Mouse (Mus musculus): ENCODE data around the gene Cd33. TPM values are rescaled to one million over a fixed set of nuclear protein-coding genes. Genes with fewer than 3 reads are reported as not detected.
A peak's percentile ranks its signal among the peaks of the same experiment; 100 is the strongest.

The Cd33 gene
- polyA plus RNA-seq, 1 experiment from 2014 or later = 0.38 TPM

DNA sequence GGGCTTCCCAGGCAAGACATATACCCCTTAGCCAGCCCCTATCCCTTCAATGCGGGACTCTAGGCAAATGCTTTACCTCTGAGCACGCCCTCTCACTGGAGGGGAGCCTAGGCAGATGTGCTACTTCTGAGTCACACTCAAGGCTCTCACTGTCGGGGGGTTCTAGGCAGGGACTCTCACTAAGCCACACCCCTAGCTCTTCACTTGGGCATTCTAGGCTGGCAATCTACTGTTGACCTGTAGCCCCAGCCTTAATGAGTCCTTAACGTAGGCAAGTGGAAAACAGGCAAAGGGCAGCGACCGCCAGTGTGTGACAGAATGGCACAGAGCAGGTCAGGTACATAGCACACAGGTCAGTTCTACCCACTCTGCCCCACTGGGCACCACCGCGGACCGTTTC lies 53.4 kb downstream of the Cd33 start:
- Histone ChIP-seq H3K27ac (replicated peaks; ENCODE audit: low read depth, low read length) (no peak overlapping the region), H3K4me1 (ENCODE audit: control insufficient read depth, insufficient read depth, low read length) (peaks cover 20% of the 10 kb centered on the region), H3K4me2 (ENCODE audit: low read length) (peak overlapping the region; percentile 73; the same call in 1 of the 2 replicates), H3K9me3 (ENCODE audit: control insufficient read depth, low read length) (no peaks in the 10 kb centered on the region), H3K27me3 (ENCODE audit: control insufficient read depth, insufficient read depth, low read length) (no peaks in the 10 kb centered on the region), H3K4me3 (replicated peaks; ENCODE audit: low read depth, low read length) (peak overlapping the region; percentile 74), H3K9ac (replicated peaks; ENCODE audit: low read length) (no peak overlapping the region; the same call in 1 of the 2 replicates), H3K36me3 (ENCODE audit: control insufficient read depth, insufficient read depth, low read length) (no peaks in the 10 kb centered on the region)
- DNase-seq (no peak), ATAC-seq (ENCODE audit: low FRiP score, low TSS enrichment) (no peak)
- WGBS = 71% methylated on average over 9 of the region's 9 CpGs

DNA sequence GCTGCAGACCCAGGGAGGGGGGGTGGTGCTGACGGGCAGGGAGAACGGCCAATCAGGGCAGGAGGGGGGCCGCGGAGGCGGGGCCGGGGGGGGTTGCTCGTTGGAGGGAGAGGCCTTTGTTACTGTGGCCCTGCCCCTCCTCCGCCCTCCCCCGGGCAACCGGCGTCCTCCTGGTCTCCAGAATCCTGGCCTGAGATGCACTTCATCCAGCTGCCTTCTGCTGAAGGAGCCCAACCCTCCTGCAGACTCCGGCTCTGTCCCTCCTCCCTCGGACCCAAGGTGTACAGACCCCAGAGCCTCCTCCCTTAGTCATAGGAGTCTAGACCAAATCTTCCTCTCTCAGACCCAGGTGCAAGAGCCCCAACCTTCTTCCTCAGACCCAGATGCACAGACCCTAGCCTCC lies 54.0 kb downstream of the Cd33 start:
- Histone ChIP-seq H3K27me3 (ENCODE audit: control insufficient read depth, insufficient read depth, low read length) (no peaks in the 10 kb centered on the region), H3K36me3 (ENCODE audit: control insufficient read depth, insufficient read depth, low read length) (no peaks in the 10 kb centered on the region), H3K9ac (replicated peaks; ENCODE audit: low read length) (peak overlapping the region; percentile 96), H3K4me1 (ENCODE audit: control insufficient read depth, insufficient read depth, low read length) (peaks cover 20% of the 10 kb centered on the region), H3K4me3 (replicated peaks; ENCODE audit: low read depth, low read length) (peak overlapping the region; percentile 74), H3K9me3 (ENCODE audit: control insufficient read depth, low read length) (no peaks in the 10 kb centered on the region), H3K27ac (replicated peaks; ENCODE audit: low read depth, low read length) (peak overlapping the region; percentile 93), H3K4me2 (ENCODE audit: low read length) (peak overlapping the region; percentile 73)
- 2% methylated on average over 11 of the region's 13 CpGs for WGBS
- peak; percentile 92 for DNase-seq
- ATAC-seq (ENCODE audit: low FRiP score, low TSS enrichment) = peak; percentile 89

DNA sequence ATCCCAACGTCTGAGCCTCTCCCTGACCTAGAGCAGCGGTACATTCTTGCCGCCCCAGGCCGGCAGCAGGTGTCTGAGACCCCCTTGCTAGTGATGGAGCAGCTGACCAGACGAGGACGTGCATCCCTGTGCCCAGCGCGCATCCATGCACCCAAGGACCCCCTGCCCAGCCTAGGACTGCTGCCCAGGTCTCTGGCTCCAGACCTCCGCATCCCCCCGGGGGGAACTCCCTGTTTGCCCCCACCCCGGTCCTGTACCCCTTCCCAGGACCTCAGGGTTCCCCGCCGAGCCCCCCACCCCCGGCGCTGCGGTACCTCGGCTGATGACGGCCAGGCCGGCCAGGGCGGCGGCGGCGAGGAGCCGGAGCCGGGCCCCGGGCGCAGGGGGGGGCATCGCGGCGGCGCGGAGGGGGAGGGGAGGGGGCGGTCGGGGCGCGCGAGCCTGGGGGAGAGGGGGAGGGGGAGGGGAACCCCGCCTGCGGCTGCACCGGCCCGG lies 54.5 kb downstream of the Cd33 start, which contains the start of gene Iglon5:
Iglon5 (minus strand) TSS at position 445 of the 495 bp plus-strand sequence.
- Histone ChIP-seq H3K9ac (replicated peaks; ENCODE audit: low read length) (peak within 1 kb of the TSS; percentile 96), H3K4me2 (ENCODE audit: low read length) (peak within 1 kb of the TSS; percentile 73), H3K27ac (replicated peaks; ENCODE audit: low read depth, low read length) (peak within 1 kb of the TSS; percentile 93), H3K27me3 (ENCODE audit: control insufficient read depth, insufficient read depth, low read length) (no peaks in the 10 kb centered on the region), H3K9me3 (ENCODE audit: control insufficient read depth, low read length) (no peaks in the 10 kb centered on the region), H3K36me3 (ENCODE audit: control insufficient read depth, insufficient read depth, low read length) (no peaks in the 10 kb centered on the region), H3K4me1 (ENCODE audit: control insufficient read depth, insufficient read depth, low read length) (peaks cover 20% of the 10 kb centered on the region), H3K4me3 (replicated peaks; ENCODE audit: low read depth, low read length) (peak within 1 kb of the TSS; percentile 74)
- WGBS = under 1% methylated on average over 19 of the region's 41 CpGs
- ATAC-seq (ENCODE audit: low FRiP score, low TSS enrichment) (peak; percentile 67), DNase-seq (no peak)

DNA sequence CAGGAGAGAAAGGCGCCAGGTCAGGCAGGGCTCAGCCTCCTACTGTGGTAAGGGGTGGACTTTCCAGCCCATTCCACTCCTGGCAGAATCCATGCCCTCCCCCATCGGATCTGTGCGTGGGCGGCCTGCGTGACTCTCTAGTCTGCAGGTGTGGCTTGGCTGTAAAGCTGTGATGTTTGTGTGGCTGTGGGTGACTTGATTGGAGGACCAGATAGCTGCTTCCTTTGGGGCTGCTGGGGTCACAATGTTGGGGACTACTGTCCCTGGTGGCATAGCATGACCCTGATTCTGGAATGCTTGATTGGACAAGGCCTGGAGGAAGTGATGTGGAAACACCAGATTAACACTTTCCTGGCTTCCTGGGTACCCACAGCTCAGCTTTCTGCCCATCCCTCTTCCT lies 55.6 kb downstream of the Cd33 start:
- Histone ChIP-seq H3K27me3 (ENCODE audit: control insufficient read depth, insufficient read depth, low read length) (no peaks in the 10 kb centered on the region), H3K27ac (replicated peaks; ENCODE audit: low read depth, low read length) (peak overlapping the region; percentile 93), H3K36me3 (ENCODE audit: control insufficient read depth, insufficient read depth, low read length) (no peaks in the 10 kb centered on the region), H3K4me1 (ENCODE audit: control insufficient read depth, insufficient read depth, low read length) (peaks cover 20% of the 10 kb centered on the region), H3K9me3 (ENCODE audit: control insufficient read depth, low read length) (no peaks in the 10 kb centered on the region), H3K9ac (replicated peaks; ENCODE audit: low read length) (peak overlapping the region; percentile 96), H3K4me2 (ENCODE audit: low read length) (peak overlapping the region; percentile 73), H3K4me3 (replicated peaks; ENCODE audit: low read depth, low read length) (peak overlapping the region; percentile 74)
- 48% methylated on average over 5 of the region's 5 CpGs for WGBS
- ATAC-seq (ENCODE audit: low FRiP score, low TSS enrichment) (no peak), DNase-seq (peak; percentile 14)

DNA sequence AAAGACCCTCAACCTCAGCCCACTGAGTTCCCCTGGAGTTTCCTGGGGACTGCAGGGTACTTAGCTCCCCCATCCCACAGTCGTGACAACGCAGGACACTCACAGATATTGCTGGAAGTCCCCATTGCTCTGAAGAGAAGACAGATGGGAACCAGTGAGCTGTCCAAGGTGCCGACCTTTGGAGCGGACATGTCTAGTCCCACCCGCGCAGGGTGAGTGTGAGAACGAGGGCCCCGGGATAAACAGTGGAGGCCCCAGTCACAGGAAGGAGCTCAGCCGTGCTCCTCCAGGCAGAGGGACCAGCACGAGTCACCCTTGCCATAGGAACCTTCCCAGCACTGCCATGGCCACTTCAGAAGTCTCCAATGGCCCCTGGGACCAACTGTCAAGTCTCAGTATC lies 61.0 kb downstream of the Cd33 start:
- no peaks in the 10 kb centered on the region; the same call in 1 of the 2 replicates for H3K27me3 ChIP-seq (ENCODE audit: control insufficient read depth, insufficient read depth, low read length)
- ATAC-seq (ENCODE audit: low FRiP score, low TSS enrichment) (no peak), DNase-seq (no peak)
- H3K4me3 ChIP-seq (replicated peaks; ENCODE audit: low read depth, low read length) = no peak overlapping the region
- H3K4me1 ChIP-seq (ENCODE audit: control insufficient read depth, insufficient read depth, low read length) = peaks cover 6% of the 10 kb centered on the region
- 21% methylated on average over 10 of the region's 10 CpGs for WGBS
- no peak overlapping the region for H3K4me2 ChIP-seq (ENCODE audit: low read length)
- 0 out of 2 replicates have a peak, but pooled peaks cover 5% of the 10 kb centered on the region for H3K36me3 ChIP-seq (ENCODE audit: control insufficient read depth, insufficient read depth, low read length)
- H3K9ac ChIP-seq (replicated peaks; ENCODE audit: low read length) = no peak overlapping the region
- no peaks in the 10 kb centered on the region for H3K9me3 ChIP-seq (ENCODE audit: control insufficient read depth, low read length)
- H3K27ac ChIP-seq (replicated peaks; ENCODE audit: low read depth, low read length) = no peak overlapping the region

DNA sequence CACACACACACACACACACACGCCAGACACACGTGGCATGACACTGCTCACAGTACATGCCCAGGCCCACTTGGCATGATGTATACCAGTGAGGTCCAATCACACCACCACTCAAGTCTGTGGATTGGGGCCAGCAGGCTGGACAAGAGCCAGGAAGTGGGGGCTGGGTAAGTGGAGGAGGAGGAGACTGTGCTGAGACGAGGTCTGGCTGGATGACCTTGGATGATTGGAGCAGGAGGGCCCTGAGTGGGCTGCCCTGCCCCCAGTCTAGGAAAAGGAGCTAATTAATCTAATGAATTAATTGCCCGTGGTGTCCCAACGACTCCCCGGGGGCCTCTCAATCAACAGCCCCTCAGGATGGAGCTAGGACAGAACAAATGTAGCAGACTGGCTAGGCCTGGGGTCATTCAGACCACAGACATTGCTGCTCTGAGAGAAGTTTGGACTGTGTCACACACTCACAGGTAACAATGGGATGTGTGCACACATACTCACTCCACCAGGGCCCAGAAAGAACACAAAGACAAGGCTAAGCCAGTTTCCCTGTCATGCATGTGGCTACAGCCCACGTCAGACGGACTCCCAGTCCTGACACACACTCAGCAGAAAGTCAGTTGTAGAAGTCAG lies 62.0 kb downstream of the Cd33 start:
- Histone ChIP-seq H3K27ac (replicated peaks; ENCODE audit: low read depth, low read length) (no peak overlapping the region), H3K4me3 (replicated peaks; ENCODE audit: low read depth, low read length) (no peak overlapping the region), H3K4me1 (ENCODE audit: control insufficient read depth, insufficient read depth, low read length) (peaks cover 3% of the 10 kb centered on the region; the same call in 1 of the 2 replicates), H3K9me3 (ENCODE audit: control insufficient read depth, low read length) (no peaks in the 10 kb centered on the region), H3K9ac (replicated peaks; ENCODE audit: low read length) (no peak overlapping the region), H3K27me3 (ENCODE audit: control insufficient read depth, insufficient read depth, low read length) (peaks cover 10% of the 10 kb centered on the region), H3K36me3 (ENCODE audit: control insufficient read depth, insufficient read depth, low read length) (peaks cover 14% of the 10 kb centered on the region; the same call in 1 of the 2 replicates), H3K4me2 (ENCODE audit: low read length) (no peak overlapping the region)
- WGBS = 67% methylated on average over 8 of the region's 8 CpGs
- peak; percentile 46 for ATAC-seq (ENCODE audit: low FRiP score, low TSS enrichment)
- DNase-seq = peak; percentile 57

DNA sequence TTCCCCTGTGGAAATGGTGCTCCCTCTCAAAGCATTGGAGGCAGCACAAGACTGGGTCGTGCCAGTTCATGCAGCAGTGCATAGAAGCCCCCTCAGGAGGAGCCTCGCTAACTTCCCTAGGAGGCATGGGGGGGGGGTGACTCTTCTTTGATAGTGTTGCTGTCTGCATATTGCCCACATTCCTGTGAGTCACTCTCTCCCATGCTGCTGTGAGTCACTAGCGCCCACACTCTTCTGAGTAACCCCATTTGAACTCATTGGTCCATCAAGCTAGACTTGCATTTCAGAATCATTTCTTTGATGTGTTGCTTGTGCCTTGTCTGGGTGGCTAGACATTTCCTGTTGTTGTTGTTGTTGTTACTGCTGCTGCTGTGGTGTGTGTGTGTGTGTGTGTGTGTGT lies 63.0 kb downstream of the Cd33 start:
- peaks cover 22% of the 10 kb centered on the region; the same call in 1 of the 2 replicates for H3K36me3 ChIP-seq (ENCODE audit: control insufficient read depth, insufficient read depth, low read length)
- H3K27ac ChIP-seq (replicated peaks; ENCODE audit: low read depth, low read length) = no peak overlapping the region
- no peaks in the 10 kb centered on the region for H3K9me3 ChIP-seq (ENCODE audit: control insufficient read depth, low read length)
- peaks cover 3% of the 10 kb centered on the region; the same call in 1 of the 2 replicates for H3K4me1 ChIP-seq (ENCODE audit: control insufficient read depth, insufficient read depth, low read length)
- no peak overlapping the region for H3K4me2 ChIP-seq (ENCODE audit: low read length)
- peaks cover 11% of the 10 kb centered on the region for H3K27me3 ChIP-seq (ENCODE audit: control insufficient read depth, insufficient read depth, low read length)
- WGBS = 72% methylated on average over 3 of the region's 3 CpGs
- no peak overlapping the region for H3K4me3 ChIP-seq (replicated peaks; ENCODE audit: low read depth, low read length)
- DNase-seq = no peak
- no peak for ATAC-seq (ENCODE audit: low FRiP score, low TSS enrichment)
- H3K9ac ChIP-seq (replicated peaks; ENCODE audit: low read length) = no peak overlapping the region

DNA sequence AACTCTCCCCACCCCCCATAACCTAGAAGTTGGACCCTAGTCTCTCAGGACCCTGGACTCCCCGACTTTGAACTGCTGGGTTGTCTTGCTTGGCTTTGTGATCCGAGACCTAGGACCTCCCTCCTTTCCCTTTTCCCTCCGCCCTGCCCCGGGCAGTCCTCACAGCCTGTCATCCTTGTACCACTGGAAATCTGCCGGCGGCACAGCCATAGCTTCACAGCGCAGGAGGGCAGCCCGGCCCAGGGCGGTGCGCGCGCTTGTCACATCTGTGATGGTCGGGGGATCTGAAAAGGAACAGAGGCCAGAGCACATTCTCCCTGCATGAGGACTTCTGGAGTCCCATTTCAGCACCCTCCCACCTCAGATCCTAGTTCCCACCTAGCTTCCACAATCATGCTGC lies 67.9 kb downstream of the Cd33 start:
- no peaks in the 10 kb centered on the region for H3K9me3 ChIP-seq (ENCODE audit: control insufficient read depth, low read length)
- peak; percentile 21; the same call in 1 of the 2 replicates for ATAC-seq (ENCODE audit: low FRiP score, low TSS enrichment)
- peak; percentile 25 for DNase-seq
- no peak overlapping the region for H3K4me3 ChIP-seq (replicated peaks; ENCODE audit: low read depth, low read length)
- H3K27ac ChIP-seq (replicated peaks; ENCODE audit: low read depth, low read length) = no peak overlapping the region
- no peak overlapping the region for H3K4me2 ChIP-seq (ENCODE audit: low read length)
- H3K27me3 ChIP-seq (ENCODE audit: control insufficient read depth, insufficient read depth, low read length) = peaks cover 11% of the 10 kb centered on the region
- H3K36me3 ChIP-seq (ENCODE audit: control insufficient read depth, insufficient read depth, low read length) = peaks cover 42% of the 10 kb centered on the region
- 0 out of 2 replicates have a peak overlapping the region, but pooled peaks have one; percentile 2 for H3K9ac ChIP-seq (replicated peaks; ENCODE audit: low read length)
- 13% methylated on average over 13 of the region's 13 CpGs for WGBS
- H3K4me1 ChIP-seq (ENCODE audit: control insufficient read depth, insufficient read depth, low read length) = no peaks in the 10 kb centered on the region

DNA sequence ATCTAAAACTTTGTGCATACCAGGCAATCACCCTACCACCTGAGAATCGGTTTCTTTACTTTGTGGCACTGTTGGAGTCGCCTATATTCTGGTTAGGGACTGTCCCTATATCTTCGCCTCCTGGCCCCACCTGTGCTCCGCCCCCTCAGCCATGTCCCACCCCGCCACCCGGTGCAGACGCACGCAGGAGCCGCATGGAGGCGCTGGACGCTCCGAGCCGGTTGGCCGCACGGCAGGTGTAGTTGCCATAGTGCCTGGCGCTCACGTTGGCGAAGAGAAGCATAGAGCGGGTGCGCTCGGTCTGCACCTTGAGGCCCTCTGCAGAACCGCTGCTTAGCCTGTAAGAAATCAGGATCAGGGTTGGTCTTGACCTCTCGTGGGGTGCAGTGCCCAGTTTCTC lies 68.5 kb downstream of the Cd33 start:
- 19% methylated on average over 23 of the region's 23 CpGs for WGBS
- Histone ChIP-seq H3K27me3 (ENCODE audit: control insufficient read depth, insufficient read depth, low read length) (peaks cover 11% of the 10 kb centered on the region), H3K4me1 (ENCODE audit: control insufficient read depth, insufficient read depth, low read length) (no peaks in the 10 kb centered on the region), H3K9ac (replicated peaks; ENCODE audit: low read length) (no peak overlapping the region), H3K36me3 (ENCODE audit: control insufficient read depth, insufficient read depth, low read length) (peaks cover 42% of the 10 kb centered on the region), H3K4me3 (replicated peaks; ENCODE audit: low read depth, low read length) (no peak overlapping the region), H3K9me3 (ENCODE audit: control insufficient read depth, low read length) (no peaks in the 10 kb centered on the region), H3K4me2 (ENCODE audit: low read length) (no peak overlapping the region), H3K27ac (replicated peaks; ENCODE audit: low read depth, low read length) (no peak overlapping the region)
- no peak for ATAC-seq (ENCODE audit: low FRiP score, low TSS enrichment)
- DNase-seq = no peak

Data from midbrain, embryonic 14.5 days (tissue).